Mouse (Mus musculus) spleen, adult 12 weeks (tissue): ENCODE measurements around the gene Frs3.

Experiments used
- DNase-seq: peaks from one replicate; pipeline ENCODE4 v3.0.0; 2022; ENCODE audit warnings: low spot score

Gene Frs3

GRCm38 (mm10) chr17:47736856-47737255 lies 48.0 kb downstream of the Frs3 start, which contains the start of gene Tfeb:
Gene Tfeb (plus strand): TSS chr17:47737030.
- peak; percentile 95 for DNase-seq

- DNase-seq: peak; percentile 80
These were observed 48.6 kb downstream of the Frs3 start for GRCm38 (mm10) chr17:47737271-47738065.

- DNase-seq: peak; percentile 61
These were observed 49.4 kb downstream of the Frs3 start for GRCm38 (mm10) chr17:47738066-47738878.

GRCm38 (mm10) chr17:47738879-47739798 lies 50.3 kb downstream of the Frs3 start:
- peak; percentile 31 for DNase-seq

- DNase-seq: no peak
These were observed 51.4 kb downstream of the Frs3 start for GRCm38 (mm10) chr17:47740186-47740585.

GRCm38 (mm10) chr17:47742991-47743734 lies 54.3 kb downstream of the Frs3 start:
- DNase-seq: no peak

- no peak for DNase-seq
These were observed 55.3 kb downstream of the Frs3 start for GRCm38 (mm10) chr17:47744086-47744485.

GRCm38 (mm10) chr17:47744746-47745368 lies 56.0 kb downstream of the Frs3 start:
- DNase-seq: no peak

GRCm38 (mm10) chr17:47748791-47749553 lies 60.1 kb downstream of the Frs3 start:
- DNase-seq: no peak

GRCm38 (mm10) chr17:47749626-47750025 lies 60.8 kb downstream of the Frs3 start:
- DNase-seq: no peak

GRCm38 (mm10) chr17:47750101-47750500 lies 61.3 kb downstream of the Frs3 start:
- DNase-seq: no peak

- DNase-seq: no peak
These were observed 63.0 kb downstream of the Frs3 start for GRCm38 (mm10) chr17:47751811-47752210.

GRCm38 (mm10) chr17:47753130-47753775 lies 64.4 kb downstream of the Frs3 start:
- DNase-seq: no peak
